Mouse (Mus musculus) embryonic facial prominence, embryonic 14.5 days (tissue): ENCODE measurements around the gene Pard3. TPM values are rescaled to one million over a fixed set of nuclear protein-coding genes. Genes with fewer than 3 reads are reported as not detected.

Source experiments
- ATAC-seq: fragments of 200-750 bp; cut with Nextera tagmentation; 2 replicates; pipeline ENCODE4 v1.8.0; 2017; ENCODE audit warnings: low read depth, moderate number of reproducible peaks, moderate TSS enrichment
- DNase-seq: peaks from one replicate; pipeline ENCODE4 v3.0.0-alpha.2; 2015; ENCODE audit warnings: low spot score
- H3K27ac ChIP-seq: fragments of 300-500 bp; sonication (generic); replicated peaks from 2 replicates; pipeline ENCODE4 v1.5.1; 2014; ENCODE audit warnings: low read depth, mild to moderate bottlenecking, low read length, moderate library complexity
- H3K27me3 ChIP-seq: fragments of 300-500 bp; sonication (generic); replicated peaks from 2 replicates; pipeline ENCODE4 v1.6.1; 2014; ENCODE audit warnings: low read length; ENCODE audit not compliant: control insufficient read depth, insufficient read depth
- H3K36me3 ChIP-seq: fragments of 300-500 bp; sonication (generic); 2 replicates; pipeline ENCODE4 v1.6.1; 2014; ENCODE audit warnings: low read length, mixed read lengths; ENCODE audit not compliant: control insufficient read depth, insufficient read depth
- H3K4me1 ChIP-seq: fragments of 300-500 bp; sonication (generic); 2 replicates; pipeline ENCODE4 v1.6.1; 2014; ENCODE audit warnings: antibody characterized with exemption, low read length; ENCODE audit not compliant: control insufficient read depth, insufficient read depth
- H3K4me2 ChIP-seq: fragments of 300-500 bp; sonication (generic); 2 replicates; pipeline ENCODE4 v1.6.1; 2014; ENCODE audit warnings: low read depth, mild to moderate bottlenecking, low read length, moderate library complexity, mixed read lengths
- H3K4me3 ChIP-seq: fragments of 300-500 bp; sonication (generic); 2 replicates; pipeline ENCODE4 v1.5.1; 2014; ENCODE audit warnings: low read depth, mild to moderate bottlenecking, low read length
- H3K9ac ChIP-seq: fragments of 300-500 bp; sonication (generic); 2 replicates; pipeline ENCODE4 v1.6.1; 2014; ENCODE audit warnings: low read depth, mild to moderate bottlenecking, low read length, moderate library complexity, mixed read lengths
- H3K9me3 ChIP-seq: fragments of 300-500 bp; sonication (generic); 2 replicates; pipeline ENCODE4 v1.6.1; 2016; ENCODE audit warnings: low read length; ENCODE audit not compliant: control insufficient read depth
- WGBS: fragments of 180-500 bp; shearing (Covaris S2); extraction: QIAGEN DNeasy Blood & Tissue Kit; methylation state at CpG from one replicate; pipeline ENCODE4 v1.1.7; 2014; 5-methylcytosine and 5-hydroxymethylcytosine counted together
- polyA plus RNA-seq: library from polyadenylated mRNA; unstranded; fragments of >200 nt; fragmentation: Nextera tagmentation; extraction: Ambion mirVana; gene quantifications from 2 replicates; pipeline ENCODE4 v1.2.1, GENCODE M21; 2014

Pard3 gene
- polyA plus RNA-seq, 1 experiment from 2014 or later, result 35.4 TPM

DNA sequence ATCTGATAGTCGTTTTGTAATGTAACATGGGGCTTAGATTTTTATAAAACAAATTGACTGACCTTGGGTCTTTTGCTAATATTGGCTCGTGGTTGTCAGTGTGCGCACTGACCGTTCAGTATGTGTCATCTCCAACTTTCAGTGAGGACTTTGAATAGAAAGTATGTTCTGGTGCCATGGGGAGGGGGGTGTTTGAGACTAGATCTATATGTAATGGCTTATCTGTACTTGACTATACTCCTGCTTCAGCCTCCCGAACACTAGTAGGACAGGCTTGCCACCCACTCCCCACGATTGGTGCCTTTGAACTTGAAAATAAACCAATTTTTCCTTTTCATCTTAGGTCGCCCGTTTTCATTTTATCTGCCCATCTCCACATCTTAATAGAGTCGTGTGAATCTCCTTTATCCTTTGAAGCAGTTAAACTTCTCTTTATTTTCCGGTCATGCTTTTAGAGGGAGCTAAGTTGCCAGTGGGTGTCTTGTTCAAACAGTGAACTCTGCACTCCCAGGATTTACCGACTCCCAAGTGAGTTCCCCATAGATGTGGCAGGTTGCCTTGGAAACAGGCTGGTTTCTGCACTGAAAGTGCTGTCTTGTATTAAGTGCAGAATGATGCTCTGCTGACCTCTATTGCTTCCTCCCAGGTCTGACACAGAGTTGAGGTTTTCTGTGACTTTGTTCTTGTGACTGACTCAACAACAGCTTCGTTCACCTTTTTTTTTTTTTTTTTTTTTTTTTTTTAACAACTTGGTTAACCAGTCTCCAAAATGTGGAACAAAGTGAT is 204.7 kb downstream of the Pard3 start:
- H3K27ac ChIP-seq, result no peak overlapping the region
- H3K4me3 ChIP-seq, result no peak overlapping the region
- WGBS, result 64% methylated on average over 12 of the region's 12 CpGs
- ATAC-seq (no peak), DNase-seq (peak; percentile 41)
- H3K4me2 ChIP-seq, result no peak overlapping the region
- no peaks in the 10 kb centered on the region for H3K27me3 ChIP-seq
- H3K36me3 ChIP-seq, result no peaks in the 10 kb centered on the region
- H3K4me1 ChIP-seq, result no peaks in the 10 kb centered on the region; the same call in 1 of the 2 replicates
- H3K9me3 ChIP-seq, result no peaks in the 10 kb centered on the region
- no peak overlapping the region for H3K9ac ChIP-seq

DNA sequence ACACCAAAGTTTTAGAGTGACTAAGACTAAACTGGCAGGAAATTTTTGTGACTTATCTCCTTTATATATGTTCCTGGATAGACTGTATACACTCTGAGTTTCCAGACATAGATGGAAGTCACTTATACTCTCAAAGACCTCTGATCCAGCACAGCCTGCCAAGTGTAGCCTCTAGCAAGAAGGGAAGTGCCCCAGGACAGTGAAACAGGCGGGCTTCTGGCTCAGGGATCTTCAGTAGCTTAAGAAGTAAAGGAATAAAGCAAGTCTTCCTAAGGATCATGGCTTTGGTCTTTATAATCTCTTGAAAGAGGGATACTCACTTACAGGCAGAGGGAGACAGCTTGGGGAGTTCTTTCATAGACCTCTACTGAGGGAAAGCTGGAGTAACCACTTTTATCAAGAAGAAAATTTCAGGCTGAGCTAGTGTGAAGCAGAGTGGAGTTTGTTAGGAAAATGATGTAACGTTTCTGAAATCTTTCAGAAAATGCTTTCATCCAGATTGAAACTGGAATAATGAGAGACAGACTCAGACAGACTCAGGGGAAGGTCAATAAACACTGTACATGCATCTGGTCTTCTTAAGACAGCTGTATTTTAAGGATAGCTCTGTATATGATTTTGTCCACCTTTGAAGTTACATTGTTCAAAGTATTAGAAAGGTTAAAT is 205.5 kb downstream of the Pard3 start:
- no peaks in the 10 kb centered on the region for H3K36me3 ChIP-seq
- no peak overlapping the region for H3K9ac ChIP-seq
- H3K4me3 ChIP-seq, result no peak overlapping the region
- no peaks in the 10 kb centered on the region for H3K27me3 ChIP-seq
- DNase-seq, result no peak
- no peak overlapping the region for H3K4me2 ChIP-seq
- no peaks in the 10 kb centered on the region; the same call in 1 of the 2 replicates for H3K4me1 ChIP-seq
- ATAC-seq, result no peak; the same call in 1 of the 2 replicates
- no peak overlapping the region for H3K27ac ChIP-seq
- no peaks in the 10 kb centered on the region for H3K9me3 ChIP-seq
- WGBS, result 45% methylated on average over 2 of the region's 2 CpGs

- no peak overlapping the region for H3K9ac ChIP-seq
- no peak overlapping the region for H3K27ac ChIP-seq
- DNase-seq (no peak), ATAC-seq (no peak)
- no peaks in the 10 kb centered on the region; the same call in 1 of the 2 replicates for H3K4me1 ChIP-seq
- H3K9me3 ChIP-seq, result no peaks in the 10 kb centered on the region
- 90% methylated on average over 3 of the region's 3 CpGs for WGBS
- H3K27me3 ChIP-seq, result no peaks in the 10 kb centered on the region
- H3K36me3 ChIP-seq, result no peaks in the 10 kb centered on the region
- H3K4me2 ChIP-seq, result no peak overlapping the region
- H3K4me3 ChIP-seq, result no peak overlapping the region
Observed at GRCm38 (mm10) chr8:127271186-127271585, 207.5 kb downstream of the Pard3 start.

DNA sequence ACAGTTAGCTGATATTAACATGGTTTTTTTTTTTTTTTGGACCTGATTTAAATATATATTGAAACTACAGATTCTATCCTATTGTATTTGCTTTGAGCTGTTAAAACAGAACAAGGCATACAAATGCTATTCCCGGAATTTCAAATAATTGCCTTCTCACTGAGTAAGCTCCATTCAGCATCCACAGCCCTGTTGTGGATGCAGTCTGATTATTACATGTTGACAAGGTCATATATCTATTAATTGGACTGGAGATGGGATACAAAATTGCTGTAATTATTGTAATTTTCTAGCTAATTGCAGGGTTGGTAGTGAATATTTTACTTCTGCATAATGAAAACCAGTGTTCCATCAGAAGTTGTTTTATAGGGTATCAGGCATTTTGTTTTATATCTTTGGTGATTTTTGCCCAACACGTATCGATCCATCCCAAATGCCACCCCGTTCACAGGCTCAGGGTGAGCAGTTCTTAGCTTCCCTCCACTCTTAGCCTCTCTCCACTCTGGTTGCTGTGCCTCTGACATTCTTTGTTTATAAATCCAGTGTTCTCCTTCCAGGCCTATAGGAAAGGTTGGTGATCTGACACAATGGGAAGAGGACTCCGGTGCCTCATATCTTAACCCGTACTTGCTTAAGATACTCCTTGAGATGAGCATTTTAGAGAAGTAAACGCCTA is 216.7 kb downstream of the Pard3 start:
- 87% methylated on average over 7 of the region's 7 CpGs for WGBS

GRCm38 (mm10) chr8:127281035-127281434 is 217.3 kb downstream of the Pard3 start:
- H3K4me3 ChIP-seq, result no peak overlapping the region
- H3K27me3 ChIP-seq, result no peaks in the 10 kb centered on the region
- no peaks in the 10 kb centered on the region for H3K9me3 ChIP-seq
- H3K36me3 ChIP-seq, result no peaks in the 10 kb centered on the region
- ATAC-seq, result no peak
- 83% methylated on average over 4 of the region's 4 CpGs for WGBS
- no peak overlapping the region for H3K4me2 ChIP-seq
- DNase-seq, result no peak
- no peak overlapping the region for H3K27ac ChIP-seq
- H3K4me1 ChIP-seq, result no peaks in the 10 kb centered on the region
- no peak overlapping the region for H3K9ac ChIP-seq

More for the DNA sequence above, 216.7 kb downstream of the Pard3 start:
- Histone ChIP-seq H3K4me2 (no peak overlapping the region), H3K4me1 (no peaks in the 10 kb centered on the region), H3K9ac (no peak overlapping the region), H3K9me3 (no peaks in the 10 kb centered on the region), H3K27ac (no peak overlapping the region), H3K4me3 (no peak overlapping the region), H3K36me3 (no peaks in the 10 kb centered on the region), H3K27me3 (no peaks in the 10 kb centered on the region)
- ATAC-seq (no peak), DNase-seq (no peak)

- H3K9ac ChIP-seq, result no peak overlapping the region
- ATAC-seq (no peak), DNase-seq (no peak)
- H3K9me3 ChIP-seq, result no peaks in the 10 kb centered on the region
- WGBS, result 90% methylated on average over 9 of the region's 9 CpGs
- H3K4me2 ChIP-seq, result no peak overlapping the region
- H3K27me3 ChIP-seq, result no peaks in the 10 kb centered on the region
- no peaks in the 10 kb centered on the region for H3K36me3 ChIP-seq
- no peak overlapping the region for H3K27ac ChIP-seq
- no peak overlapping the region for H3K4me3 ChIP-seq
- no peaks in the 10 kb centered on the region for H3K4me1 ChIP-seq
Observed at GRCm38 (mm10) chr8:127284462-127285216, 220.9 kb downstream of the Pard3 start.

DNA sequence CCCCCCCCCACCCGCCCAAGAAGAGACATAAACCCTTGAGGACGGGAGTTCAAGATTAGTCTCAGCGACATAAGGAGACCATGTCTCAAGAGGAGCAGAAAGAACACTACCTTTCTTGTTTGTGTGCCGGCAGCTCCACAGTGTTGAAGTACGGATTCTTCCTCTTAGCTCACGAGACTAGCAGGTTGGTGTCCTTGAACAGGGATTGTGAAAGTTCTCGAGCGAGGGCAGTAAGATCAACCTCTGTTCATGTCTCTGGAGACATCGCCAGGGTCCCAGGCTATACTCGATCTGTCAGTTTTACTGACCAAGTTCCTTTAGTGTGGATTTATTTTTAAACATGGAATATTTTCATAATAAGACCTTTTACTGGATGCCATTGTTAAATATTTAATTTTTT is 224.1 kb downstream of the Pard3 start:
- Histone ChIP-seq H3K4me2 (no peak overlapping the region), H3K27me3 (no peaks in the 10 kb centered on the region), H3K27ac (no peak overlapping the region), H3K36me3 (no peaks in the 10 kb centered on the region), H3K9me3 (no peaks in the 10 kb centered on the region), H3K4me3 (no peak overlapping the region), H3K4me1 (no peaks in the 10 kb centered on the region), H3K9ac (no peak overlapping the region)
- 91% methylated on average over 10 of the region's 10 CpGs for WGBS
- no peak for ATAC-seq
- no peak for DNase-seq

DNA sequence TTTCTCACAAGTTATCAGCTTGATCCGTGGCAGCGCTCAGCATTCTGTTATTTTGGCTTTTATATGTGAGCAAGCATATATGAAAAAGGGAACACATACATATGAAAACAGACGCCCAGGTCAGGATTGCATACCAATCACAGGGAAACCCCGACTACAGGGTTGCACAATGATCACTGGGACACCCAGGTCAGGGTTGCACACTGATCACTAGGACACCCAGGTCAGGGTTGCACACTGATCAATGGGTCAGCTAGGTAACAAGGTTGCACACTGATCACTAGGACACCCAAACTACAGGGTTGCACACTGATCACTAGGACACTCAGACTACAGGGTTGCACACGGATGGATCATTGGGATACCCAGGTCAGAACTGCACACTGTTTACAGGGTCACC is 228.6 kb downstream of the Pard3 start:
- Histone ChIP-seq H3K4me3 (no peak overlapping the region), H3K9ac (no peak overlapping the region), H3K4me2 (no peak overlapping the region), H3K27me3 (no peaks in the 10 kb centered on the region), H3K36me3 (no peaks in the 10 kb centered on the region), H3K27ac (no peak overlapping the region), H3K4me1 (no peaks in the 10 kb centered on the region), H3K9me3 (no peaks in the 10 kb centered on the region)
- no peak for DNase-seq
- 89% methylated on average over 5 of the region's 5 CpGs for WGBS
- ATAC-seq, result no peak
